Mouse (Mus musculus) forebrain, embryonic 15.5 days (tissue): Measurements from ENCODE around the gene Alx1. TPM values are rescaled to one million over a fixed set of nuclear protein-coding genes. Genes with fewer than 3 reads are reported as not detected.

Experiments
- ATAC-seq: fragments of 200-750 bp; cut with Nextera tagmentation; replicated peaks from 2 replicates; pipeline ENCODE4 v1.8.0; 2017; ENCODE audit warnings: mild to moderate bottlenecking, moderate TSS enrichment, moderate library complexity
- H3K27ac ChIP-seq: fragments of 300-500 bp; sonication (generic); replicated peaks from 2 replicates; pipeline ENCODE4 v1.5.1; 2015; ENCODE audit warnings: mild to moderate bottlenecking, inconsistent platforms
- H3K27me3 ChIP-seq: fragments of 300-500 bp; sonication (generic); 2 replicates; pipeline ENCODE4 v1.6.1; 2015; ENCODE audit warnings: inconsistent platforms
- H3K36me3 ChIP-seq: fragments of 300-500 bp; sonication (generic); 2 replicates; pipeline ENCODE4 v1.6.1; 2015; ENCODE audit warnings: mild to moderate bottlenecking, inconsistent platforms
- H3K4me1 ChIP-seq: fragments of 300-500 bp; sonication (generic); 2 replicates; pipeline ENCODE4 v1.6.1; 2015; ENCODE audit warnings: inconsistent platforms
- H3K4me2 ChIP-seq: fragments of 300-500 bp; sonication (generic); replicated peaks from 2 replicates; pipeline ENCODE4 v1.6.1; 2015; ENCODE audit warnings: mild to moderate bottlenecking, inconsistent platforms
- H3K4me3 ChIP-seq: fragments of 300-500 bp; sonication (generic); 2 replicates; pipeline ENCODE4 v1.5.1; 2015; ENCODE audit warnings: mild to moderate bottlenecking, inconsistent platforms
- H3K9ac ChIP-seq: fragments of 300-500 bp; sonication (generic); replicated peaks from 2 replicates; pipeline ENCODE4 v1.6.1; 2015; ENCODE audit warnings: mild to moderate bottlenecking, inconsistent platforms
- H3K9me3 ChIP-seq: fragments of 300-500 bp; sonication (generic); 2 replicates; pipeline ENCODE4 v1.6.1; 2016; ENCODE audit warnings: inconsistent platforms
- WGBS: fragments of 180-500 bp; shearing (Covaris S2); methylation state at CpG from one replicate; pipeline ENCODE4 v1.1.7; 2015; ENCODE audit warnings: mixed read lengths; 5-methylcytosine and 5-hydroxymethylcytosine counted together
- polyA plus RNA-seq: library from polyadenylated mRNA; unstranded; fragments of >200 nt; fragmentation: Nextera tagmentation; extraction: Ambion mirVana; gene quantifications from 2 replicates; pipeline ENCODE4 v1.2.1, GENCODE M21; 2015

The Alx1 gene
- polyA plus RNA-seq, result 0.50 and 0.87 TPM in 2 replicates

DNA sequence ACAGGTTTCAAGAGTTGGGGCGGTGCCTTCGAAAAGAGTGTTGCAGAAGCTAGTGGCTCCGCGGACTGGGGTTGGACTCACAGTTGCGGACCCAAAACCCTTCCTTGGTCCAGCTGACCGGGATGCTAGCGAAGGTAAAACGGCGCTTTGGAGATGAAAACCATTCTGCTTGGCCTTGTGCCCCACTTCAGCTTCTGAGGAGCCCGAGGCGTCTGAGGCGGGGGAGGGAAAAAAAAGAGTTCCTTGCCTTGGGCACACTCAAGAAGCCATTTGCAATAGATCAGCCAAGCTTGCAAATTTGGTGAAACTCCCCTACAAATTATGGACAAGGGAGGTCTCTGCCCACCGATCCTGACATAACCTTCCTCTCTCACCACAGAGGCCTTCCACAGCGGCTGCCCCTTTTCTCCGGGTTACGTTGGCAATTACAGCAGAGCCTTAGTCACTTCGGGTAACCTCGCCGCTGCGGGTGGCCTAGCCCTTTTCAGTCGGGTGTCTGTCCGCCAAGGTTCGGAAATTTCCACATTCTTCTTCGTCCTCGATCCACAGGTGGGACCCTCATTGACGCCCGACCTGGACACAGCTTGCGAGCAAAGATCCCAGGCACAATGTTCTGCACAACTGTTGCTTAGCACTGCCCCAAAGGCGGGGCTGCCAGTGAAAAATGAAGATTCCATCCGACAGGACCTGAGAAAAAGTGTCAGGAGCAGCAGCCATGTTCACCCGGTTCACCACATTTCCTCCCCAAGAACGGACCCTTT lies at the start of gene Alx1:
Gene Alx1, minus strand, starts transcription at position 486 of the 761 bp plus-strand sequence.
- no peak within 1 kb of the TSS for H3K9ac ChIP-seq
- H3K27me3 ChIP-seq, result peaks cover 63% of the 10 kb centered on the region
- no peaks in the 10 kb centered on the region for H3K36me3 ChIP-seq
- peak within 1 kb of the TSS; percentile 15; the same call in 1 of the 2 replicates for H3K4me3 ChIP-seq
- under 1% methylated on average over 32 of the region's 32 CpGs for WGBS
- no peaks in the 10 kb centered on the region for H3K9me3 ChIP-seq
- H3K4me2 ChIP-seq, result no peak within 1 kb of the TSS; the same call in 1 of the 2 replicates
- H3K27ac ChIP-seq, result no peak within 1 kb of the TSS
- H3K4me1 ChIP-seq, result peaks cover 20% of the 10 kb centered on the region
- ATAC-seq, result no peak; the same call in 1 of the 2 replicates

- 82% methylated on average over 2 of the region's 2 CpGs for WGBS
- no peaks in the 10 kb centered on the region for H3K36me3 ChIP-seq
- no peaks in the 10 kb centered on the region for H3K4me1 ChIP-seq
- H3K4me3 ChIP-seq, result no peak overlapping the region
- H3K9ac ChIP-seq, result no peak overlapping the region
- no peaks in the 10 kb centered on the region for H3K27me3 ChIP-seq
- H3K4me2 ChIP-seq, result no peak overlapping the region
- H3K27ac ChIP-seq, result no peak overlapping the region
- no peaks in the 10 kb centered on the region for H3K9me3 ChIP-seq
- no peak for ATAC-seq
Measured at GRCm38 (mm10) chr10:103049593-103049992, 19.6 kb upstream of the Alx1 start.

DNA sequence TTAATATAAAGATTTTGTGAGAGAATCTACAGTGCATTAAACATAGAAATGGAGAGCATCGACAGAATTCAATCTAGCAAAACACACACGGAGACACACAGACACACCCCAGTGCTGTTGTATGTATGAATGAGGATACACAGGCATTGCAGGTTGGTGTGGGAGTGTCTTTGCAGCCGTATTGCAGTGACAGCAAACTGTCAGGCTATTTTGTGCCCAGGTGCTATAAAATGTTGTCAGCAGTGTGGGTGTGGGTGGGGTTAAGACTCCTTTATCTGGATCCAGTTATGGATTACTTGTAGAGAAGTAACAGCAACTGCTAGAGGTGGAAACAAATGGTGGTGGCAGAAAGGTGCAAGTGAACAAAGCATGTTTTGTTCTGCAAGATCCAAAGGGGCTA lies 16.6 kb upstream of the Alx1 start:
- H3K9me3 ChIP-seq, result no peaks in the 10 kb centered on the region
- H3K4me3 ChIP-seq, result no peak overlapping the region
- WGBS, result 71% methylated on average over 3 of the region's 3 CpGs
- ATAC-seq, result no peak
- H3K9ac ChIP-seq, result no peak overlapping the region
- H3K27me3 ChIP-seq, result no peaks in the 10 kb centered on the region
- H3K27ac ChIP-seq, result no peak overlapping the region
- H3K36me3 ChIP-seq, result no peaks in the 10 kb centered on the region
- no peak overlapping the region for H3K4me2 ChIP-seq
- no peaks in the 10 kb centered on the region for H3K4me1 ChIP-seq

DNA sequence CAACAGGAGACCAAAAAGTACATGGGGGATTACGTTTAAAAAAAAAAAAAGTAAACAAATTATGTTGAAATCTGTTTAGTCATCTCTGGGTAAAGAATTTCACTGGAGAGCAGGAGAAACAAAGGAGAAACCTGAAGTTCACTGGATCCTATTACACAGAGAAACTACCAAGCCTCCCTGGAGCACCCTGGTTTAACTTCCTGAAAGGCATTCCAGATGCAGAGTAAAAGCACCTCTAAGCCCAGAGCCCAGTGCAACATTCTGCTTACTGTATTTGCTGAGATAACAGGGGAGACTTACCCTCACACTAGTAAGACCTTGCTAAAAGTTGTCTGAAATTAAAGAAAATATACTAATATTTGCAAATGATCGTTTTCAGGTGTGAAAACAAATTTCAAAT lies 15.0 kb upstream of the Alx1 start:
- Histone ChIP-seq H3K27me3 (no peaks in the 10 kb centered on the region), H3K36me3 (no peaks in the 10 kb centered on the region), H3K27ac (no peak overlapping the region), H3K4me1 (no peaks in the 10 kb centered on the region), H3K9ac (no peak overlapping the region), H3K4me2 (no peak overlapping the region), H3K4me3 (no peak overlapping the region), H3K9me3 (no peaks in the 10 kb centered on the region)
- ATAC-seq, result no peak
- 61% methylated on average over 2 of the region's 2 CpGs for WGBS

- Histone ChIP-seq H3K27me3 (peaks cover 58% of the 10 kb centered on the region), H3K4me3 (no peak overlapping the region), H3K4me2 (no peak overlapping the region), H3K9me3 (no peaks in the 10 kb centered on the region), H3K9ac (no peak overlapping the region), H3K27ac (no peak overlapping the region), H3K4me1 (peaks cover 9% of the 10 kb centered on the region), H3K36me3 (no peaks in the 10 kb centered on the region)
- 2% methylated on average over 14 of the region's 14 CpGs for WGBS
- no peak for ATAC-seq
Measured at GRCm38 (mm10) chr10:103035002-103035640, 5.1 kb upstream of the Alx1 start.

- Histone ChIP-seq H3K36me3 (no peaks in the 10 kb centered on the region), H3K4me2 (no peak overlapping the region), H3K4me3 (no peak overlapping the region), H3K4me1 (peaks cover 27% of the 10 kb centered on the region), H3K27me3 (peaks cover 68% of the 10 kb centered on the region), H3K9me3 (no peaks in the 10 kb centered on the region), H3K9ac (no peak overlapping the region), H3K27ac (no peak overlapping the region)
- no peak for ATAC-seq
- 3% methylated on average over 11 of the region's 11 CpGs for WGBS
Measured at GRCm38 (mm10) chr10:103030931-103031330, 916 bp upstream of the Alx1 start.

GRCm38 (mm10) chr10:103029132-103029729 lies 784 bp downstream of the Alx1 start:
- Histone ChIP-seq H3K4me1 (peaks cover 20% of the 10 kb centered on the region), H3K36me3 (no peaks in the 10 kb centered on the region), H3K27me3 (peaks cover 57% of the 10 kb centered on the region), H3K9ac (no peak overlapping the region), H3K27ac (no peak overlapping the region), H3K4me3 (peak overlapping the region; percentile 15; the same call in 1 of the 2 replicates), H3K9me3 (no peaks in the 10 kb centered on the region), H3K4me2 (peak overlapping the region; percentile 32; the same call in 1 of the 2 replicates)
- ATAC-seq, result no peak
- WGBS, result under 1% methylated on average over 23 of the region's 23 CpGs

DNA sequence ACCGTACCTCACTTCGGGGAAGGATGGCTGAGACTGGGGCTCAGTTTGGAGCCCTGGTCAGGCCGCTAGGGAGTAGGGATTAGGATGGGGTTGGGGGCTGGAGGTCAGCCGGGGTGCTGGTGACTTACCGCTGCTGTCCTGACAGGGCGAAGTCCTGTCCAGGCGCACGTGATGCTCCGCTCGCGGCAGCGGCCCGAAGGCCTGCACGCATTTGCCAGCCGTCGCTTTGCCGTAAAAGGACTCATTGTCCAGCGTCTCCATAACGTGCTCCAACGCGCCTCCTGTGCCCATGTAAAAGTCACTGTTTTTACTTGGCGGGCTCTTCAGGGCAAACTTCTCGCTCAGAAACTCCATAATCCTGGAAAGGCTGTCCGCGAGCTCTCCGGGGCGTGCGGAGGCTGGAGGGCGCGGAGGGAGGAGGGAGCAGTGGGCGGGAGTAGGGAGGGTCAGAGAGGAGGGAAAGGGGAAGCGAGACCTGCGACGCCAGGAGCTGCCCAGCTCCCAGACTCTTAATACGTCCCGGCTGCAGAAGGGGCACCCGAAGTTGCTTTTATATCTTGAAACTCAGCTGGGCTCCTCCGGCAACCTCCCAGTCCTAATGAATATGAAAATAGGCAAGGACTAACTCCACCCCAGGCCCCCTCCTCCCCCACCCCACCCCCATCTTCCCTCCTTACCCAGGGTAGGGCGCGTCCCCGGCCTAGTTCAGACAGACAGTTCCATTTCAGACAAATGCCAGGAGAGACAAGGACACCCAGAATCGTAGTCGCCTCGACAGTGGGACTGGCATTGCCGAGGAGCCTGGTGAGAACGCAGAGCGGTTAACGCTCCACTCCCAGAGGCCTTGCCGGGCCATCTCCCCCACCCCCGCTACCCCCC lies 1.5 kb downstream of the Alx1 start:
- under 1% methylated on average over 50 of the region's 50 CpGs for WGBS
- H3K27ac ChIP-seq, result no peak overlapping the region
- no peaks in the 10 kb centered on the region for H3K36me3 ChIP-seq
- H3K9ac ChIP-seq, result no peak overlapping the region
- no peaks in the 10 kb centered on the region for H3K9me3 ChIP-seq
- peaks cover 60% of the 10 kb centered on the region for H3K27me3 ChIP-seq
- peak; percentile 68 for ATAC-seq
- H3K4me2 ChIP-seq, result peak overlapping the region; percentile 32
- H3K4me3 ChIP-seq, result peak overlapping the region; percentile 28
- peaks cover 20% of the 10 kb centered on the region for H3K4me1 ChIP-seq

DNA sequence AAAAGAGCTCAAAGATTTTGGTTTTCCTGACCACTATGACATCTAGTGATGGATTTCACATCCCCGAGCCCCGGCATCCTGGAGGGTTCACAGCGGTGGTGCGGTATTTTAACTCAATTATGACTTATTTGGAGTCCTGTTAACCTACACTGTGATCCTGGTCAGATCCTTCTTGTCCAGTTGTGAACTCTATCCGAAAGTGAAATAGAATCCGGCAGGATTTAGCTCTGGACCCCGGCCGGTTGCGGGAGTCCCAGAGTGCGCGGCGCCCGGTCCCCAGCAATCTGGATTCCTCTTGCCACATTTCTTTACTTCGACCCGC lies 2.1 kb downstream of the Alx1 start:
- no peaks in the 10 kb centered on the region for H3K9me3 ChIP-seq
- peaks cover 20% of the 10 kb centered on the region for H3K4me1 ChIP-seq
- no peak overlapping the region for H3K9ac ChIP-seq
- peak overlapping the region; percentile 28 for H3K4me3 ChIP-seq
- H3K27me3 ChIP-seq, result peaks cover 56% of the 10 kb centered on the region
- ATAC-seq, result no peak; the same call in 1 of the 2 replicates
- 1% methylated on average over 15 of the region's 15 CpGs for WGBS
- peak overlapping the region; percentile 32 for H3K4me2 ChIP-seq
- no peak overlapping the region for H3K27ac ChIP-seq
- no peaks in the 10 kb centered on the region for H3K36me3 ChIP-seq

DNA sequence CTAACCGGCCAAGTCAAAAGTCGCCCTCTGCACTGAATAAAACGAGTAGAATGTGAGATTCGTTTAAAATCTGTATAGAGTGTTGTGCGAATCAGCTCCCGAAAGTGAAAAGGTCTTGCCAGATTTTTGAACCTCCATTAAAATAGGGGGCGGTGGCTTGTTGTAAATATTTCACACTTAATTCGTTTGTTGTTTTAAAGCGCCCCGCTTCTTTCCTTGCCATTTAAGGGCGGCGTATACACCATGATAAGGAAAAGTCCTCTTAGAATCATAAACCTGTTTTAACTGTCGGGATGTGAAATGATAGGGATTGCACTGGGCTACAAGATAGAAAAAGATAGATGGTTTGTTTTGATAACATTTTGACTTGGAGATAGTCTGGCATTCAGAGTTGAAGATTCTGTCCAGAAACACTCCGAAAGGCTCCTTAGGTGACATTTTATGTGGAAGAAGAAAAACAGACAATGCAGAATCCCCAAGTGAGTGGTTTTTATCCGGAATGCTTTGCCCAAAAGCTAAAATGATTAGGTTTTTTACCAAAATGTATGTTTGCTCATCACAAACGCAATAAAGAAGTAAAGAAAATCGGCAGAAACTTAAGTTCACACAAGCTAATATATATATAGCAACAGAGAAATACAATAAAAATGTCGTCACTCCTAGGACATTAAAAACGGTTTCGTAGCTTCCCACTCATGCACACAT lies 2.6 kb downstream of the Alx1 start:
- WGBS, result 1% methylated on average over 20 of the region's 20 CpGs
- Histone ChIP-seq H3K27ac (no peak overlapping the region), H3K36me3 (no peaks in the 10 kb centered on the region), H3K4me2 (no peak overlapping the region), H3K4me1 (peaks cover 20% of the 10 kb centered on the region), H3K4me3 (no peak overlapping the region), H3K9ac (no peak overlapping the region), H3K9me3 (no peaks in the 10 kb centered on the region), H3K27me3 (peaks cover 52% of the 10 kb centered on the region)
- ATAC-seq, result no peak

DNA sequence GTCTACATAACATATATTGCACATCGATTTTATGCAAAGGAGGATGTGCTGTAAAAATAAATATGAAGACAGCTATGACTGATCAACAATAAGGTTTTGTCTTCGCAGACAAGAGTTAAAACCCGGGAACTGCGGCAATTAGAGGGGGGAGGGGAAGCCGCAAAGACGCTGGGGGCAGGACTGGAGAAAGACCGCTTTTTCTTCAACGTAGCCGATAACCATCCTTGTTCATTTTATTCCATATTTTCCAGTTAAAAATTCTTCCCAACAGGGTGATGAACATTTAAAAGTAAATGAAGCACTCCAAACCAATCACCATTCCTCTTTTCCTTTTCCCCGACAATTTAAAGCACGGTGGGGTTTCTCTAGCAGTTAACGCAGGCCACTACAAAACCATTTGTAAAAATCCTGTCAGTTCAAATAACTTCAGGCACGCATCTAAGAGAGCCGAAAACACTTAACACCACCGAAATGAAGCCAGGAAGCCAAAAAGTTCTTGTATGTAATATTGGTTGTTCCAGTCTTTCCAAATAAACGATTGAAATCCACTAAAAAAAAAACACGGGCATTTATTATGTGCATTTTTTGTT lies 3.3 kb downstream of the Alx1 start:
- no peak for ATAC-seq
- Histone ChIP-seq H3K4me3 (no peak overlapping the region), H3K4me2 (no peak overlapping the region), H3K36me3 (no peaks in the 10 kb centered on the region), H3K9me3 (no peaks in the 10 kb centered on the region), H3K9ac (no peak overlapping the region), H3K27ac (no peak overlapping the region), H3K27me3 (peaks cover 45% of the 10 kb centered on the region), H3K4me1 (peaks cover 20% of the 10 kb centered on the region)
- under 1% methylated on average over 17 of the region's 17 CpGs for WGBS
